In the genomic region with DNA sequence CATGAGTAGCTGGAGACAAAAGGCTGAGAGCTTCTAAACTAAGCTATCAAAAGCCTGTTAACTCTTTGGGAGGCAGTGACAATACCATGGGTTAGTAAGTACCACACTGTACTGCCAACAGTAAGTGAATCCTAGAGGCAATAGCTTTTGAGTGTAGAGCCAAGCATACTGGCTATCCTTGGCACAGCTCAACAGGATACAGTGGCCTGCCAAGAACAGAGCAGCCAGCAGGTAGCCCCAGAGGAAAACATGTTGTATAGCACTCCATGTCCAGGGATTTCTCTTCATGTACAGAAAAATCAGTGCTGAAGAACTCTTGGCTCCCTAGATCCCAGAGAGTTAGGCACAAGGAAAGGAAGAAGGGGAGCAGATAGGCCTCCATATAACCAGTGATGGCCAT, we compare ENCODE assay signal across 24 mouse cellular contexts.
DNase-seq lines count a peak whose midpoint lies in the region; ATAC-seq and TF ChIP-seq lines count a peak whose summit lies in the region.
"Had no signal": no experiment of that assay in that cellular context is flagged by ENCODE, and none has a peak within 500 bp of the region (broad histone marks: within the 10 kb centered on the region; RNA-seq: fewer than 3 reads in every experiment).

No protein-coding gene starts in this region.

- H3K36me3 ChIP-seq in hindbrain, embryonic 11.5 days (ENCODE audit: control insufficient read depth, insufficient read depth, low read length): no peaks in the 10 kb centered on the region
- H3K36me3 ChIP-seq: embryonic facial prominence, embryonic 15.5 days; limb, embryonic 13.5 days; liver, embryonic 12.5 days had no signal

- no peak overlapping the region for H3K4me2 ChIP-seq in hindbrain, embryonic 11.5 days (replicated peaks; ENCODE audit: low read depth, low read length)
- H3K4me2 ChIP-seq: embryonic facial prominence, embryonic 15.5 days; forebrain, embryonic 15.5 days; limb, embryonic 13.5 days; liver, embryonic 12.5 days; midbrain, embryonic 11.5 days had no signal

- H3K4me3 ChIP-seq in cerebellum, adult 2 months (replicated peaks; ENCODE audit: insufficient read depth, low read depth, low read length): no peak overlapping the region
- H3K4me3 ChIP-seq in lung, adult 2 months (replicated peaks; ENCODE audit: extremely low read depth, low read depth, low read length): no peak overlapping the region
- no peak overlapping the region for H3K4me3 ChIP-seq in hindbrain, embryonic 11.5 days (ENCODE audit: low read depth, low read length)
- H3K4me3 ChIP-seq: embryonic facial prominence, embryonic 15.5 days; forebrain, embryonic 15.5 days; limb, embryonic 13.5 days; liver, embryonic 12.5 days had no signal

- ATAC-seq in cerebellum, adult (ENCODE audit: insufficient number of reproducible peaks, low FRiP score, low TSS enrichment): peak; percentile 91
- no peak for ATAC-seq in hindbrain, embryonic 11.5 days (ENCODE audit: low FRiP score)
- ATAC-seq: forebrain, embryonic 15.5 days; hindbrain, embryonic 16.5 days; intestine, embryonic 16.5 days; liver, embryonic 12.5 days had no signal

- no peak overlapping the region for H3K9ac ChIP-seq in hindbrain, embryonic 11.5 days (ENCODE audit: low read depth, low read length)
- H3K9ac ChIP-seq: embryonic facial prominence, embryonic 15.5 days; forebrain, embryonic 15.5 days; limb, embryonic 13.5 days; liver, embryonic 12.5 days had no signal

- no peak for DNase-seq in cerebellum, postnatal 4 days (ENCODE audit: low spot score in 2 of 2)
- peak; percentile 94 for DNase-seq in brain, adult 2 months (ENCODE audit: low read depth, low spot score)
- peak; percentile 86 to 95 for DNase-seq in cerebellum, adult 2 months
- DNase-seq in cerebellum, postnatal 25 days: peak; percentile 87 to 88
- no peak for DNase-seq in lung, adult 2 months
- no peak for DNase-seq in hindbrain, embryonic 11.5 days (ENCODE audit: low spot score)
- DNase-seq: adrenal gland, adult 2 months; gastrocnemius, postnatal 10 days; kidney, adult 9 months; kidney, postnatal 14 days; lung, adult 18-20 months; lung, postnatal 14 days; right cerebral cortex, postnatal 4 days; thymus, adult 2 months; thymus, postnatal 4 days had no signal

- peaks cover 29% of the 10 kb centered on the region for H3K4me1 ChIP-seq in cerebellum, adult 2 months (ENCODE audit: control insufficient read depth, insufficient read depth, low read length)
- H3K4me1 ChIP-seq in lung, adult 2 months (ENCODE audit: control insufficient read depth, insufficient read depth, low read length): no peaks in the 10 kb centered on the region
- H3K4me1 ChIP-seq in hindbrain, embryonic 11.5 days (replicated peaks; ENCODE audit: control insufficient read depth, insufficient read depth, low read length): no peaks in the 10 kb centered on the region
- H3K4me1 ChIP-seq: embryonic facial prominence, embryonic 15.5 days; limb, embryonic 13.5 days; liver, embryonic 12.5 days had no signal

- H3K9me3 ChIP-seq in hindbrain, embryonic 11.5 days (ENCODE audit: control insufficient read depth, low read length): no peaks in the 10 kb centered on the region
- H3K9me3 ChIP-seq: embryonic facial prominence, embryonic 15.5 days; forebrain, embryonic 15.5 days; limb, embryonic 13.5 days; liver, embryonic 12.5 days had no signal

- peak overlapping the region; percentile 98 for H3K27ac ChIP-seq in cerebellum, adult 2 months (ENCODE audit: insufficient read depth, low read length)
- no peak overlapping the region for H3K27ac ChIP-seq in hindbrain, embryonic 11.5 days (ENCODE audit: low read depth, low read length)
- H3K27ac ChIP-seq: embryonic facial prominence, embryonic 15.5 days; forebrain, embryonic 15.5 days; limb, embryonic 13.5 days; liver, embryonic 12.5 days; stomach, postnatal 0 days had no signal

- no peak for TF ChIP-seq POLR2A in cerebellum, adult 2 months (IDR thresholded peaks at IDR 0.05; ENCODE audit: borderline replicate concordance, insufficient read depth, low read length)
- no peak for TF ChIP-seq POLR2A in lung, adult 2 months (IDR thresholded peaks at IDR 0.05; ENCODE audit: borderline replicate concordance, extremely low read depth, low read depth, low read length)

- peak; percentile 20; the same call in 1 of the 2 replicates for TF ChIP-seq CTCF in cerebellum, adult 2 months (IDR thresholded peaks at IDR 0.05; ENCODE audit: borderline replicate concordance, insufficient read depth, low read depth, low read length)
- TF ChIP-seq CTCF in lung, adult 2 months (IDR thresholded peaks at IDR 0.05; ENCODE audit: insufficient read depth, low read length): no peak

- no peaks in the 10 kb centered on the region for H3K27me3 ChIP-seq in cerebellum, adult 2 months (ENCODE audit: control insufficient read depth, insufficient read depth, low read length)
- H3K27me3 ChIP-seq in hindbrain, embryonic 11.5 days (ENCODE audit: control insufficient read depth, insufficient read depth, low read length): no peaks in the 10 kb centered on the region
- H3K27me3 ChIP-seq: embryonic facial prominence, embryonic 15.5 days; forebrain, embryonic 15.5 days; limb, embryonic 13.5 days; liver, embryonic 12.5 days had no signal

Comparison
In these comparisons a context has a peak if more than half of its experiments do, and no peak if none do; other contexts are left out.
1. DNase-seq: peak in brain, adult 2 months (single experiment), cerebellum, adult 2 months (2 of 2) and cerebellum, postnatal 25 days (2 of 2); none in cerebellum, postnatal 4 days (0 of 2), lung, adult 2 months (single experiment) and hindbrain, embryonic 11.5 days (single experiment).